Mouse (Mus musculus) heart, embryonic 11.5 days (tissue): Measurements from ENCODE around the gene Pole2. TPM values are rescaled to one million over a fixed set of nuclear protein-coding genes. Genes with fewer than 3 reads are reported as not detected.

ENCODE experiments used
- ATAC-seq: fragments of 200-750 bp; cut with Nextera tagmentation; replicated peaks from 2 replicates; pipeline ENCODE4 v1.8.0; 2017; ENCODE audit warnings: moderate library complexity; ENCODE audit not compliant: insufficient number of reproducible peaks, low FRiP score, low TSS enrichment
- H3K27ac ChIP-seq: fragments of 300-500 bp; sonication (generic); 2 replicates; pipeline ENCODE4 v1.5.1; 2014; ENCODE audit warnings: mild to moderate bottlenecking, low read depth, low read length
- H3K27me3 ChIP-seq: fragments of 300-500 bp; sonication (generic); 2 replicates; pipeline ENCODE4 v1.6.1; 2014; ENCODE audit warnings: mild to moderate bottlenecking, low read length, mixed read lengths; ENCODE audit not compliant: control insufficient read depth, insufficient read depth
- H3K36me3 ChIP-seq: fragments of 300-500 bp; sonication (generic); 2 replicates; pipeline ENCODE4 v1.6.1; 2014; ENCODE audit warnings: mild to moderate bottlenecking, low read length, moderate library complexity, mixed read lengths; ENCODE audit not compliant: control insufficient read depth, insufficient read depth
- H3K4me1 ChIP-seq: fragments of 300-500 bp; sonication (generic); 2 replicates; pipeline ENCODE4 v1.6.1; 2014; ENCODE audit warnings: low read length; ENCODE audit not compliant: control insufficient read depth, insufficient read depth
- H3K4me2 ChIP-seq: fragments of 300-500 bp; sonication (generic); 2 replicates; pipeline ENCODE4 v1.6.1; 2014; ENCODE audit warnings: mild to moderate bottlenecking, moderate library complexity
- H3K4me3 ChIP-seq: fragments of 300-500 bp; sonication (generic); 2 replicates; pipeline ENCODE4 v1.5.1; 2014; ENCODE audit warnings: low read depth, low read length
- H3K9ac ChIP-seq: fragments of 300-500 bp; sonication (generic); 2 replicates; pipeline ENCODE4 v1.6.1; 2014; ENCODE audit warnings: mild to moderate bottlenecking, low read depth, low read length, moderate library complexity
- H3K9me3 ChIP-seq: fragments of 300-500 bp; sonication (generic); replicated peaks from 2 replicates; pipeline ENCODE4 v1.6.1; 2016; ENCODE audit warnings: low read length; ENCODE audit not compliant: control insufficient read depth
- WGBS: fragments of 180-500 bp; shearing (Covaris S2); extraction: QIAGEN DNeasy Blood & Tissue Kit; methylation state at CpG from one replicate; pipeline ENCODE4 v1.1.7; 2014; ENCODE audit not compliant: insufficient replicate concordance; 5-methylcytosine and 5-hydroxymethylcytosine counted together
- polyA plus RNA-seq: library from polyadenylated mRNA; unstranded; fragments of >200 nt; fragmentation: Nextera tagmentation; extraction: Ambion mirVana; gene quantifications from 2 replicates; pipeline ENCODE4 v1.2.1, GENCODE M21; 2014

Gene Pole2
- polyA plus RNA-seq, 1 experiment from 2014 or later: 20.7 TPM

GRCm38 (mm10) chr12:69207396-69207795 lies 20.6 kb downstream of the Pole2 start:
- Histone ChIP-seq H3K27ac (no peak overlapping the region), H3K4me2 (no peak overlapping the region), H3K9ac (no peak overlapping the region), H3K4me1 (no peaks in the 10 kb centered on the region), H3K4me3 (no peak overlapping the region), H3K9me3 (no peaks in the 10 kb centered on the region), H3K27me3 (no peaks in the 10 kb centered on the region), H3K36me3 (peaks cover 3% of the 10 kb centered on the region)
- ATAC-seq: no peak
- 85% methylated on average over 8 of the region's 8 CpGs for WGBS

DNA sequence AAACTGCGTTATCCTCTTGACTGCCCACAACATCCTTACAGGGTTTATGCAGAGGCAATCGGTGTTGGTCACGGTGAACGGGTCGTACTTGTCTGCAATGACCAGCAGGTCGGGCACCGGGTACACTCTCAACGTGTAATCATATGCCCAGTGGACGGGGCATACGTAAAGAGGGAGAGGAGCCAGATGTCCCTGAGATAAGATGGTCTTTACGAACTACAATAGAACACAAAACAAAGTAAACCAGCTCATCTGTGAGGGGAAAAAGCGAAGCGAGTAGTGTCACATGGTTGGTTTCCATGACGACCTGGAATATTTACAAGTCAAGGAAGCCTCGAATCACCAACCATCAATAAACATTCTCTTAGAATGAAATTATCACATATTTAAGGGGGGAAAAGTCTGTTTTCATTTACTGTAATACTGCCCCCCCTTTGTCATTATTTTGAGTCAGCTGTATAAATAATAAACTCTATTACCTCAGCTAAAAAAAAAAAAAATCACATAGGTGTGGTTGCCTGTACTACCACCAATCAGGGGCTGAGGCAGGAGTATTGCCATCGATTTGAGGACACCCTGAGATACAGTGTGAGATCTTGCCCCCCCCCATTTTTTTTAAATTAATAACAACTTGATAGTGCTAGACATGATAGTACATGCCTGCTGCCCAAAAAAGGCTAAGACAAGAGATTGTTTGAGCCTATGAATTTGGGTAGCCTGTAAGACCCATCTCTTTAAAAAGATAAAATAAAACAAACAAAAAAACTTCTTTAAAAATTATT lies 23.8 kb downstream of the Pole2 start, which contains the start of gene Gm49384:
Gene Gm49384 (minus strand): TSS at position 216 of the 782 bp plus-strand sequence.
- no peak for ATAC-seq
- Histone ChIP-seq H3K36me3 (peaks cover 9% of the 10 kb centered on the region), H3K4me3 (no peak within 1 kb of the TSS), H3K9ac (no peak within 1 kb of the TSS), H3K27me3 (no peaks in the 10 kb centered on the region), H3K4me1 (no peaks in the 10 kb centered on the region), H3K27ac (no peak within 1 kb of the TSS), H3K9me3 (no peaks in the 10 kb centered on the region), H3K4me2 (no peak within 1 kb of the TSS)
- WGBS: 86% methylated on average over 16 of the region's 16 CpGs

DNA sequence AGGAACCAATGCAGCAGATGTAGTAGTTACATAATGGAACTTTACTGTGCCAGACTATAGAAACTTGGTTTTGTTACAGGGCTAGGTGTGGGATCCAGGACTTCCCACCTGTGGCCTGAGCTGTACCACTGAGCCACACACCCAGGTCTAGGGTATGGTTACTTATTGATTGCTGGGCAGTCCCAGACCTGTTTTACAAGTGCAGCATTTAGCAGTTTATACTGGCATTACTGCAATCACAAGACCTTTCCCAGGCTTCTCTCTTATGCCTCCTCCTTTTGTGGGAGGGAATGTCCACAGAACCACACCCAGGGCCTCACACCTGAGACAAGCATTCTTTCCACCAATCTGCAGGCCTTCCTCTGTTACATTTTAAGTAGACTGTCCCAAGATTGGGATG lies 29.0 kb downstream of the Pole2 start:
- H3K4me1 ChIP-seq: peaks cover 14% of the 10 kb centered on the region
- H3K9ac ChIP-seq: no peak overlapping the region
- H3K27ac ChIP-seq: no peak overlapping the region
- H3K4me2 ChIP-seq: peak overlapping the region; percentile 9; the same call in 1 of the 2 replicates
- peaks cover 6% of the 10 kb centered on the region; the same call in 1 of the 2 replicates for H3K36me3 ChIP-seq
- no peaks in the 10 kb centered on the region for H3K27me3 ChIP-seq
- no peaks in the 10 kb centered on the region for H3K9me3 ChIP-seq
- ATAC-seq: no peak
- H3K4me3 ChIP-seq: no peak overlapping the region

GRCm38 (mm10) chr12:69198164-69198535 lies 29.8 kb downstream of the Pole2 start, which contains the start of gene Dnaaf2:
TSS of gene Dnaaf2 (minus strand) at chr12:69198429.
- peak within 1 kb of the TSS; percentile 99 for H3K4me2 ChIP-seq
- H3K4me3 ChIP-seq: peak within 1 kb of the TSS; percentile 97
- peak; percentile 33 for ATAC-seq
- H3K9me3 ChIP-seq: no peaks in the 10 kb centered on the region
- 0% methylated on average over 18 of the region's 18 CpGs for WGBS
- H3K36me3 ChIP-seq: peaks cover 6% of the 10 kb centered on the region; the same call in 1 of the 2 replicates
- peak within 1 kb of the TSS; percentile 93 for H3K9ac ChIP-seq
- H3K27ac ChIP-seq: peak within 1 kb of the TSS; percentile 81
- H3K4me1 ChIP-seq: peaks cover 14% of the 10 kb centered on the region
- no peaks in the 10 kb centered on the region for H3K27me3 ChIP-seq

- WGBS: under 1% methylated on average over 94 of the region's 94 CpGs
- H3K27me3 ChIP-seq: no peaks in the 10 kb centered on the region
- H3K9ac ChIP-seq: peak overlapping the region; percentile 93
- peak; percentile 73 for ATAC-seq
- H3K4me2 ChIP-seq: peak overlapping the region; percentile 99
- H3K9me3 ChIP-seq: no peaks in the 10 kb centered on the region
- H3K4me3 ChIP-seq: peak overlapping the region; percentile 97
- peaks cover 6% of the 10 kb centered on the region; the same call in 1 of the 2 replicates for H3K36me3 ChIP-seq
- peaks cover 14% of the 10 kb centered on the region for H3K4me1 ChIP-seq
- peak overlapping the region; percentile 81 for H3K27ac ChIP-seq
Measured at GRCm38 (mm10) chr12:69197378-69198163, 30.4 kb downstream of the Pole2 start.

DNA sequence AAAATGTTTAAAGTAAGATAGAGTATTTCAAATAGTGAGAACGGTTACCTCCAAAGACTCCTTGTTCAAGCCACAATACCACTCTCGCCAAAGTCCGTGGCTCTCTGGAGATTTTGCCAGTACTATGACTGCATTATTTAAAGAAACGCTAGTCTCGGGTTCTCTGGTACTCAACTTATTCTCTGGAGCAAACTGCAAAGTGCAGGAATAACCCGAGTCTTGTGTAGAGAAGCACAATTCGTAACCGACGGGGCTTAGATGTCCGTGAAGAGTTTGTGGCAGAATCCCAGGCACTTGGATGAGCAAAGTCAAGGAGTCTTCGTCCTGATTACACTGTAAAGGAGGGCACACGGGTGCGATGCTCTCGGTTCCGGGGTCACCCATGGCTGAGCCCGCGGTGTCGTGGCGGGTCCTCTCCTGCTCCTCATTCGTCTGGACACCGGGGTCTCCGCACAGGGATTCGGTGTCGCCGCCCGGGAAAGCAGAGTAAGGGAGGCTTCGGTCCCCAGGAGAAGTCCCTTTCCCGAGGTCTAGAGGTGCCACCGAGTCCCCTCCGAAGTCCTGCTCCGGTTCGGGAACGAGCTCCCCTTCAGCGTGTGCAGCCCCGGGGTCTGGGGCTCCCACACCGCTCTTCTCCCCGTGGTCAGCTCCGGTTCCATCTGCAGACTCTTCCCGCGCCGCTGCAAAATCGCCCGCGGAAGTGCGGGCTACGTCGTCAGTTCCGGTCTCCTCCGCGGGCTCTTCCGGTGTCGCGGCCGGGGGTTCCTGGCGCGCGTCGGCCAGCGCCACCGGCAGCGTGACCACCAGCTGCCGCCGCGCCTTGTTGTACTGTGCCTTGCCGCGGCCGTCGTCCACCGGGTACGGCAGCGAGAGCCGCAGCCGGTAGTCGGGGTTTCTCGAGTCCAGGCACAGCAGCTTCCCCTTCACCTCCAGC lies 31.3 kb downstream of the Pole2 start, which contains the start of gene Gm49383:
Gene Gm49383 (minus strand): TSS at position 661 of the 934 bp plus-strand sequence.
- Histone ChIP-seq H3K4me3 (peak within 1 kb of the TSS; percentile 97), H3K9ac (peak within 1 kb of the TSS; percentile 93), H3K4me2 (peak within 1 kb of the TSS; percentile 99), H3K27me3 (no peaks in the 10 kb centered on the region), H3K4me1 (peaks cover 14% of the 10 kb centered on the region), H3K9me3 (no peaks in the 10 kb centered on the region), H3K27ac (peak within 1 kb of the TSS; percentile 81), H3K36me3 (peaks cover 6% of the 10 kb centered on the region; the same call in 1 of the 2 replicates)
- peak; percentile 72 for ATAC-seq
- under 1% methylated on average over 75 of the region's 75 CpGs for whole genome bisulfite sequencing

DNA sequence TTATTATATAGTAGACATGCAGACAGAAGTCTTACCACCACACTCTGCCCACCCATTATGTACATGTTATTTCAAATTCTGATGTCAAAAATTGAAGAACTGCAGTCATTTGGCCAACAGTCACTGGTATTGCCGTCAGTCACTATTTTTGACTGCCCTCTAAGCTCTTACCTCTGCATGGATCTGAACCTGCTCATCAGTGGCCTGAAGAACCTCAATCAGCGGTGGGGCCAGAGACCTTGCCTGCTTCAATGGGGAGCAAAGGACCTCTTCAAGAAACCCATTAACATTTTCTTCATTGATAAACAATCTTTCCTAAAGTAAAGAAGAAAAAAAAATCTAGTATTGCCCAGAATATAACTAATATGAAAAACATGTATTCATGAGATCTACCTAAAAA lies 35.4 kb downstream of the Pole2 start:
- H3K27ac ChIP-seq: no peak overlapping the region
- H3K4me3 ChIP-seq: no peak overlapping the region
- H3K4me2 ChIP-seq: no peak overlapping the region
- no peak for ATAC-seq
- H3K9me3 ChIP-seq: no peaks in the 10 kb centered on the region
- H3K4me1 ChIP-seq: peaks cover 4% of the 10 kb centered on the region; the same call in 1 of the 2 replicates
- H3K9ac ChIP-seq: no peak overlapping the region
- H3K36me3 ChIP-seq: peaks cover 6% of the 10 kb centered on the region; the same call in 1 of the 2 replicates
- H3K27me3 ChIP-seq: no peaks in the 10 kb centered on the region
- WGBS: 91% methylated on average over 2 of the region's 2 CpGs

DNA sequence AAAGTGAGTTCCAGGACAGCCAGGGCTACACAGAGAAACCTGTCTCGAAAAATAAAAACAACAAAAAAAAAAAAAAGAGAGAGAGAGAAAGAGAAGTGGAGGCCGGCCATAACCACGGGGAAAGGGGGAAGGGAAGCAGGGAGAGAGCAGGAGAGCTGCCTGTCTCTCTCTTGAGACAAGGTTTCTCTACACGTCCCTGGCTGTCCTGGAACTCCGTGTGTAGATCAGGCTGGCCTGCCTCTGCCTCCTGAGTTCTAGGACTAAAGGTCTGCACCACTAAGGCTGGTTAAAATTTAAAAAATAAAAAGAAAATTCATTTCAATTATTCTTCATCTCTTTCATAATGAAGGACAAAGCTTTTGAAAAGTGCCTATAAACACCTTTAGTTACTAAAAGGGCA lies 36.6 kb downstream of the Pole2 start:
- H3K36me3 ChIP-seq: peaks cover 6% of the 10 kb centered on the region; the same call in 1 of the 2 replicates
- no peak overlapping the region for H3K4me3 ChIP-seq
- 84% methylated on average over 5 of the region's 5 CpGs for WGBS
- H3K4me2 ChIP-seq: no peak overlapping the region
- peaks cover 7% of the 10 kb centered on the region for H3K4me1 ChIP-seq
- H3K27ac ChIP-seq: no peak overlapping the region
- no peaks in the 10 kb centered on the region for H3K9me3 ChIP-seq
- no peak overlapping the region for H3K9ac ChIP-seq
- no peaks in the 10 kb centered on the region for H3K27me3 ChIP-seq
- ATAC-seq: no peak
